Mouse (Mus musculus): Measurements from ENCODE around the gene Actbl2. TPM values are rescaled to one million over a fixed set of nuclear protein-coding genes. Genes with fewer than 3 reads are reported as not detected.

Actbl2 gene
- not detected in 2 replicates for polyA plus RNA-seq (2011; ENCODE audit: insufficient read length, low read depth, missing spikeins)

DNA sequence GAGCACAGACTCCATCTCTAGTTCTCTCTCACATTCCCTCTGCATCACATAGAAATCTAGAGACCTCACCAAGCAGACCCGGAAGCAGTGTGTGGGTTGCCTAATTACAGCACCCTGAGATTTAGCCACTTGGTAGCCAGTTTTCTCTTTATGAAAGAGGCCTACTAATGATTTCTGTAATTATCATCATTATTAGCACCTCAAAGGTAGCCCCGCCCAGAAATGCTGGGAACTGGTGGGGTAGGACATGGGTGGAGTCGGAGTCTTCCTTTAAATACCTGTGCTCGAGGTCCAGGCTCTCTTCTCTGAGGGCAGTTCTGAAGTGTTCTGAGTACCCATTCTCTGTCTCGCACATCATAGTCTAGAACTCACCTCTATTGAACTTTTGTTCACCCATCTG lies at the start of gene Actbl2:
Gene Actbl2, plus strand, starts transcription at position 301 of the 400 bp plus-strand sequence.
- H3K27ac ChIP-seq (ENCODE audit: insufficient read depth, low read length) = no peak within 1 kb of the TSS
- no peak within 1 kb of the TSS for H3K4me3 ChIP-seq (ENCODE audit: insufficient read depth, low read length)
- TF ChIP-seq POLR2A (IDR thresholded peaks at IDR 0.05; ENCODE audit: low read depth, low read length) = no peak
- no peak for TF ChIP-seq CTCF (IDR thresholded peaks at IDR 0.05; ENCODE audit: borderline replicate concordance, insufficient read depth, low read length)

GRCm38 (mm10) chr13:111210649-111211378 lies 44.0 kb upstream of the Actbl2 start:
- no peak overlapping the region for H3K4me3 ChIP-seq (ENCODE audit: insufficient read depth, low read length)
- no peak for TF ChIP-seq CTCF (IDR thresholded peaks at IDR 0.05; ENCODE audit: borderline replicate concordance, insufficient read depth, low read length)
- TF ChIP-seq POLR2A (IDR thresholded peaks at IDR 0.05; ENCODE audit: low read depth, low read length) = no peak
- H3K4me1 ChIP-seq (ENCODE audit: control insufficient read depth, insufficient read depth, low read length) = peaks cover 4% of the 10 kb centered on the region; the same call in 1 of the 2 replicates
- peak overlapping the region; percentile 21; the same call in 1 of the 2 replicates for H3K27ac ChIP-seq (ENCODE audit: insufficient read depth, low read length)

More for the DNA sequence above, at the start of gene Actbl2:
- peaks cover 3% of the 10 kb centered on the region; the same call in 1 of the 2 replicates for H3K4me1 ChIP-seq (ENCODE audit: control insufficient read depth, insufficient read depth, low read length)

DNA sequence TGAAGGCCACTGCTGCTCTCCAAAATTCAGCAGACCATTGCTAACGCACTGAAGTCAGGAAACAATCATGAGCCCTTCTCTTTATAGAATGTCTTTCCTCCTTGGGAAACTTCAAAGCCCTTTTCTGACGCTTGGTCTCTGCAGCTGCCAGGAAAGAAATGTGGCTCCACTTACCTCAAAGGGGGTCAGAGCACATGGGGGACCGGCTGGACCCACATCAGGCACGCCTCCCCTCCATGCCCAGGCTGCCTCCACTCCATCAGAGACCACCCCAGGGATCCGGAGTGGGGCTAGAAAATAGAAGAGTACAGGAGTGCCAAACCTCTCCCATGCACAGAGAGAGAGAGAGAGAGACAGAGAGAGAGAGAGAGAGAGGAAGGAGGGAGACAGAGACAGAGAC lies 26.0 kb upstream of the Actbl2 start:
- Histone ChIP-seq H3K4me1 (ENCODE audit: control insufficient read depth, insufficient read depth, low read length) (peaks cover 7% of the 10 kb centered on the region; the same call in 1 of the 2 replicates), H3K4me3 (ENCODE audit: insufficient read depth, low read length) (no peak overlapping the region), H3K27ac (ENCODE audit: insufficient read depth, low read length) (no peak overlapping the region)
- TF ChIP-seq CTCF (IDR thresholded peaks at IDR 0.05; ENCODE audit: borderline replicate concordance, insufficient read depth, low read length) = no peak
- no peak for TF ChIP-seq POLR2A (IDR thresholded peaks at IDR 0.05; ENCODE audit: low read depth, low read length)

GRCm38 (mm10) chr13:111229541-111229940 lies 25.3 kb upstream of the Actbl2 start:
- Histone ChIP-seq H3K4me3 (ENCODE audit: insufficient read depth, low read length) (no peak overlapping the region), H3K27ac (ENCODE audit: insufficient read depth, low read length) (no peak overlapping the region), H3K4me1 (ENCODE audit: control insufficient read depth, insufficient read depth, low read length) (peaks cover 7% of the 10 kb centered on the region; the same call in 1 of the 2 replicates)
- TF ChIP-seq CTCF (IDR thresholded peaks at IDR 0.05; ENCODE audit: borderline replicate concordance, insufficient read depth, low read length) = no peak
- no peak for TF ChIP-seq POLR2A (IDR thresholded peaks at IDR 0.05; ENCODE audit: low read depth, low read length)

DNA sequence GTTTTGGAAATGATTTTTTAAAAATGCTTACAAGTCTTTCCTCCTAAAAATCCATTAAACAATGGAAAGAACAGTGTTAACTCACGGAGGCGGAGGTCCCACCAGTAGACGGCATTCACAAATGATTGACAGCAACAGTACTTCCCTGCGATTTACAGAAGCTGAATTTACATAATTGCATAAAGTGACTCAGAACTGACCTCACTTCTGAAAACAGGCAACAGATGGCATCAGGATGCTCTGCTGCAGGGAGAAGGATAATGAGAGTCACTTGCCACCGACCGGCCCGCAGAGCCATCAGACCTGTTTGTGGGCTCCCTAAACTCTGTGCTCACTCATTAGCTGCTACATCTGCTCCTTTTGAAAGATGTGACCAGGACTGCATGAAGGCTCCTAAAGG lies 22.4 kb upstream of the Actbl2 start:
- TF ChIP-seq POLR2A (IDR thresholded peaks at IDR 0.05; ENCODE audit: low read depth, low read length) = no peak
- TF ChIP-seq CTCF (IDR thresholded peaks at IDR 0.05; ENCODE audit: borderline replicate concordance, insufficient read depth, low read length) = no peak
- no peak overlapping the region for H3K27ac ChIP-seq (ENCODE audit: insufficient read depth, low read length)
- H3K4me3 ChIP-seq (ENCODE audit: insufficient read depth, low read length) = no peak overlapping the region
- peaks cover 7% of the 10 kb centered on the region; the same call in 1 of the 2 replicates for H3K4me1 ChIP-seq (ENCODE audit: control insufficient read depth, insufficient read depth, low read length)

GRCm38 (mm10) chr13:111233356-111233755 lies 21.5 kb upstream of the Actbl2 start:
- no peak for TF ChIP-seq POLR2A (IDR thresholded peaks at IDR 0.05; ENCODE audit: low read depth, low read length)
- no peak for TF ChIP-seq CTCF (IDR thresholded peaks at IDR 0.05; ENCODE audit: borderline replicate concordance, insufficient read depth, low read length)
- Histone ChIP-seq H3K27ac (ENCODE audit: insufficient read depth, low read length) (no peak overlapping the region), H3K4me1 (ENCODE audit: control insufficient read depth, insufficient read depth, low read length) (peaks cover 7% of the 10 kb centered on the region; the same call in 1 of the 2 replicates), H3K4me3 (ENCODE audit: insufficient read depth, low read length) (no peak overlapping the region)

- no peak overlapping the region for H3K4me3 ChIP-seq (ENCODE audit: insufficient read depth, low read length)
- TF ChIP-seq CTCF (IDR thresholded peaks at IDR 0.05; ENCODE audit: borderline replicate concordance, insufficient read depth, low read length) (no peak), POLR2A (IDR thresholded peaks at IDR 0.05; ENCODE audit: low read depth, low read length) (no peak)
- H3K27ac ChIP-seq (ENCODE audit: insufficient read depth, low read length) = no peak overlapping the region
Observed at GRCm38 (mm10) chr13:111234573-111234972, 20.2 kb upstream of the Actbl2 start.

GRCm38 (mm10) chr13:111235719-111236166 lies 19.1 kb upstream of the Actbl2 start:
- Histone ChIP-seq H3K4me3 (ENCODE audit: insufficient read depth, low read length) (no peak overlapping the region), H3K4me1 (ENCODE audit: control insufficient read depth, insufficient read depth, low read length) (peaks cover 7% of the 10 kb centered on the region; the same call in 1 of the 2 replicates), H3K27ac (ENCODE audit: insufficient read depth, low read length) (no peak overlapping the region)
- TF ChIP-seq POLR2A (IDR thresholded peaks at IDR 0.05; ENCODE audit: low read depth, low read length) = no peak
- no peak for TF ChIP-seq CTCF (IDR thresholded peaks at IDR 0.05; ENCODE audit: borderline replicate concordance, insufficient read depth, low read length)

More at GRCm38 (mm10) chr13:111234573-111234972, 20.2 kb upstream of the Actbl2 start:
- H3K4me1 ChIP-seq (ENCODE audit: control insufficient read depth, insufficient read depth, low read length) = peaks cover 7% of the 10 kb centered on the region; the same call in 1 of the 2 replicates

DNA sequence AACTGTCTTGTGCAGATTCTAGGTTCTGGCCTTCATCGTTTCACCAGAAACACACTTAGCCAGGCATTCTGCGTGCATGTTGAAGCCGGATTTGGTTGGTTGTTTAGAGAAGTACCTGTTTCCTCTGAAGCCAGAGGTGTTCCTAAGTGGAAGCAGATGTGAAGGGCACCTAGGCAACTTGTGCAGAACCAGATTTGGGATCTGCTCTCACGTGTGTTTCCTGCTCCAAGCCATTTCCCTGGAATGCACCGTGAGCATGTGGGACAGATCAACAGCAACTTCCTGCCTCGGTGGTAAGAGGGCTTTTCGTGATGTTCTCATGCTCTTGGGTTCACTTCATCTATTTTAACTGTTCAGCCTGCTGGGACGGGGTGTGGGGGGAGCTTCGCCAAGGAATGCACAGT lies 18.4 kb upstream of the Actbl2 start:
- peaks cover 7% of the 10 kb centered on the region; the same call in 1 of the 2 replicates for H3K4me1 ChIP-seq (ENCODE audit: control insufficient read depth, insufficient read depth, low read length)
- H3K4me3 ChIP-seq (ENCODE audit: insufficient read depth, low read length) = no peak overlapping the region
- H3K27ac ChIP-seq (ENCODE audit: insufficient read depth, low read length) = no peak overlapping the region
- TF ChIP-seq CTCF (IDR thresholded peaks at IDR 0.05; ENCODE audit: borderline replicate concordance, insufficient read depth, low read length) (no peak), POLR2A (IDR thresholded peaks at IDR 0.05; ENCODE audit: low read depth, low read length) (no peak)

DNA sequence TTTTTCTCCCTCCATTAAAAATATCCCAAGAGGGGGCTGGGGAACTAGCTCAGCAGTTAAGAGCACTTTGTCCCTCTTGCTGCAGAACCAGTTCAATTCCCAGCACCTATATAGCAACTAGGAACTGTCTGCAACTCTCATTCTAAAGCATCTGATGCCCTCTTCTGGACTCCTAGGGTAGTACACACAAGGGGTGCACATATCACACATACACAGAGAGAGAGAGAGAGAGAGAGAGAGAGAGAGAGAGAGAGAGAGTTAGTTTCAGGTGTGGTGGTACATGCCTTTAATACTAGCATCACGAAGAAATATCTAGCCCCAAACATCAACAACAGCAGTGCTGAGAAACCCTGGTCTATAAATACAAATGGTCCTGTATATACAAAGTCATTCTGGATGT lies 17.5 kb upstream of the Actbl2 start:
- Histone ChIP-seq H3K4me3 (ENCODE audit: insufficient read depth, low read length) (no peak overlapping the region), H3K27ac (ENCODE audit: insufficient read depth, low read length) (no peak overlapping the region), H3K4me1 (ENCODE audit: control insufficient read depth, insufficient read depth, low read length) (peaks cover 7% of the 10 kb centered on the region; the same call in 1 of the 2 replicates)
- TF ChIP-seq CTCF (IDR thresholded peaks at IDR 0.05; ENCODE audit: borderline replicate concordance, insufficient read depth, low read length) (no peak), POLR2A (IDR thresholded peaks at IDR 0.05; ENCODE audit: low read depth, low read length) (no peak)

Measured in embryonic fibroblast, embryonic 13.5 days (primary cell).